Mouse (Mus musculus): ENCODE results near the gene Spag17. TPM values are rescaled to one million over a fixed set of nuclear protein-coding genes. Genes with fewer than 3 reads are reported as not detected.
"Not testable (repeated sequence)": the region's sequence is repeated elsewhere in the genome, so short reads cannot be mapped to it uniquely, and the experiment has no call there.

Spag17 gene
- polyA plus RNA-seq, 1 experiment from 2014 or later = 1.1 TPM

GRCm38 (mm10) chr3:99883988-99884564 is 1.1 kb upstream of the Spag17 start:
- no peak for ATAC-seq (ENCODE audit: low FRiP score)
- H3K27me3 ChIP-seq (ENCODE audit: control insufficient read depth, insufficient read depth, low read length) = no peaks in the 10 kb centered on the region
- no peak overlapping the region for H3K27ac ChIP-seq
- H3K4me3 ChIP-seq (replicated peaks; ENCODE audit: low read length) = no peak overlapping the region
- no peak overlapping the region for H3K4me2 ChIP-seq (replicated peaks)
- no peaks in the 10 kb centered on the region for H3K4me1 ChIP-seq (replicated peaks; ENCODE audit: control insufficient read depth, insufficient read depth, low read length)
- H3K36me3 ChIP-seq (replicated peaks; ENCODE audit: control insufficient read depth, insufficient read depth) = no peaks in the 10 kb centered on the region
- H3K9ac ChIP-seq = no peak overlapping the region
- WGBS = 94% methylated on average over 6 of the region's 6 CpGs
- no peaks in the 10 kb centered on the region for H3K9me3 ChIP-seq (ENCODE audit: control insufficient read depth, low read length)
- no peak for DNase-seq (ENCODE audit: low spot score)

- H3K9ac ChIP-seq; H3K27ac ChIP-seq; DNase-seq (ENCODE audit: low spot score); ATAC-seq (ENCODE audit: low FRiP score); H3K4me3 ChIP-seq (replicated peaks; ENCODE audit: low read length); H3K4me2 ChIP-seq (replicated peaks); H3K27me3 ChIP-seq (ENCODE audit: control insufficient read depth, insufficient read depth, low read length); H3K36me3 ChIP-seq (replicated peaks; ENCODE audit: control insufficient read depth, insufficient read depth); H3K4me1 ChIP-seq (replicated peaks; ENCODE audit: control insufficient read depth, insufficient read depth, low read length): not testable (repeated sequence)
- 98% methylated on average over 4 of the region's 4 CpGs for WGBS
- peaks cover 22% of the 10 kb centered on the region; the same call in 1 of the 2 replicates for H3K9me3 ChIP-seq (ENCODE audit: control insufficient read depth, low read length)
These were observed 9.5 kb downstream of the Spag17 start for GRCm38 (mm10) chr3:99894741-99895140.

GRCm38 (mm10) chr3:99913809-99914439 is 28.7 kb downstream of the Spag17 start:
- Histone ChIP-seq H3K36me3 (replicated peaks; ENCODE audit: control insufficient read depth, insufficient read depth) (no peaks in the 10 kb centered on the region), H3K9ac (no peak overlapping the region), H3K4me3 (replicated peaks; ENCODE audit: low read length) (no peak overlapping the region), H3K27ac (no peak overlapping the region), H3K4me1 (replicated peaks; ENCODE audit: control insufficient read depth, insufficient read depth, low read length) (no peaks in the 10 kb centered on the region), H3K27me3 (ENCODE audit: control insufficient read depth, insufficient read depth, low read length) (no peaks in the 10 kb centered on the region), H3K9me3 (ENCODE audit: control insufficient read depth, low read length) (no peaks in the 10 kb centered on the region), H3K4me2 (replicated peaks) (no peak overlapping the region)
- ATAC-seq (ENCODE audit: low FRiP score) (no peak), DNase-seq (ENCODE audit: low spot score) (no peak)
- 79% methylated on average over 8 of the region's 8 CpGs for WGBS

- Histone ChIP-seq H3K36me3 (replicated peaks; ENCODE audit: control insufficient read depth, insufficient read depth) (no peaks in the 10 kb centered on the region), H3K9ac (no peak overlapping the region), H3K9me3 (ENCODE audit: control insufficient read depth, low read length) (no peaks in the 10 kb centered on the region), H3K27ac (no peak overlapping the region), H3K4me3 (replicated peaks; ENCODE audit: low read length) (no peak overlapping the region), H3K4me2 (replicated peaks) (no peak overlapping the region), H3K27me3 (ENCODE audit: control insufficient read depth, insufficient read depth, low read length) (no peaks in the 10 kb centered on the region), H3K4me1 (replicated peaks; ENCODE audit: control insufficient read depth, insufficient read depth, low read length) (no peaks in the 10 kb centered on the region)
- ATAC-seq (ENCODE audit: low FRiP score) (no peak), DNase-seq (ENCODE audit: low spot score) (no peak)
- WGBS = 91% methylated on average over 3 of the region's 3 CpGs
These were observed 37.7 kb downstream of the Spag17 start for GRCm38 (mm10) chr3:99922944-99923343.

- Histone ChIP-seq H3K4me3 (replicated peaks; ENCODE audit: low read length) (no peak overlapping the region), H3K9me3 (ENCODE audit: control insufficient read depth, low read length) (no peaks in the 10 kb centered on the region), H3K27me3 (ENCODE audit: control insufficient read depth, insufficient read depth, low read length) (no peaks in the 10 kb centered on the region), H3K4me1 (replicated peaks; ENCODE audit: control insufficient read depth, insufficient read depth, low read length) (no peaks in the 10 kb centered on the region), H3K9ac (no peak overlapping the region), H3K27ac (no peak overlapping the region), H3K36me3 (replicated peaks; ENCODE audit: control insufficient read depth, insufficient read depth) (no peaks in the 10 kb centered on the region), H3K4me2 (replicated peaks) (no peak overlapping the region)
- no peak for ATAC-seq (ENCODE audit: low FRiP score)
- DNase-seq (ENCODE audit: low spot score) = no peak
- WGBS = 87% methylated on average over 12 of the region's 12 CpGs
These were observed 45.9 kb downstream of the Spag17 start for GRCm38 (mm10) chr3:99930920-99931620.

GRCm38 (mm10) chr3:99936159-99936558 is 51.0 kb downstream of the Spag17 start:
- no peaks in the 10 kb centered on the region for H3K9me3 ChIP-seq (ENCODE audit: control insufficient read depth, low read length)
- no peaks in the 10 kb centered on the region for H3K27me3 ChIP-seq (ENCODE audit: control insufficient read depth, insufficient read depth, low read length)
- H3K4me2 ChIP-seq (replicated peaks) = no peak overlapping the region
- H3K9ac ChIP-seq = no peak overlapping the region
- no peak for ATAC-seq (ENCODE audit: low FRiP score)
- WGBS = 23% methylated on average over 1 of the region's 1 CpGs
- DNase-seq (ENCODE audit: low spot score) = peak; percentile 51
- no peak overlapping the region for H3K4me3 ChIP-seq (replicated peaks; ENCODE audit: low read length)
- no peaks in the 10 kb centered on the region for H3K36me3 ChIP-seq (replicated peaks; ENCODE audit: control insufficient read depth, insufficient read depth)
- no peak overlapping the region for H3K27ac ChIP-seq
- no peaks in the 10 kb centered on the region for H3K4me1 ChIP-seq (replicated peaks; ENCODE audit: control insufficient read depth, insufficient read depth, low read length)

GRCm38 (mm10) chr3:99938611-99939286 is 53.5 kb downstream of the Spag17 start:
- no peaks in the 10 kb centered on the region for H3K4me1 ChIP-seq (replicated peaks; ENCODE audit: control insufficient read depth, insufficient read depth, low read length)
- no peak overlapping the region for H3K4me3 ChIP-seq (replicated peaks; ENCODE audit: low read length)
- H3K4me2 ChIP-seq (replicated peaks) = no peak overlapping the region
- no peaks in the 10 kb centered on the region for H3K36me3 ChIP-seq (replicated peaks; ENCODE audit: control insufficient read depth, insufficient read depth)
- peak; percentile 89 for DNase-seq (ENCODE audit: low spot score)
- H3K9ac ChIP-seq = no peak overlapping the region
- H3K27ac ChIP-seq = no peak overlapping the region
- peak; percentile 53; the same call in 1 of the 2 replicates for ATAC-seq (ENCODE audit: low FRiP score)
- 36% methylated on average over 8 of the region's 8 CpGs for WGBS
- H3K27me3 ChIP-seq (ENCODE audit: control insufficient read depth, insufficient read depth, low read length) = no peaks in the 10 kb centered on the region
- no peaks in the 10 kb centered on the region for H3K9me3 ChIP-seq (ENCODE audit: control insufficient read depth, low read length)

GRCm38 (mm10) chr3:99945171-99945570 is 60.0 kb downstream of the Spag17 start:
- Histone ChIP-seq H3K4me2 (replicated peaks) (no peak overlapping the region), H3K4me3 (replicated peaks; ENCODE audit: low read length) (no peak overlapping the region), H3K27ac (no peak overlapping the region), H3K9ac (no peak overlapping the region), H3K4me1 (replicated peaks; ENCODE audit: control insufficient read depth, insufficient read depth, low read length) (no peaks in the 10 kb centered on the region), H3K36me3 (replicated peaks; ENCODE audit: control insufficient read depth, insufficient read depth) (no peaks in the 10 kb centered on the region), H3K9me3 (ENCODE audit: control insufficient read depth, low read length) (no peaks in the 10 kb centered on the region), H3K27me3 (ENCODE audit: control insufficient read depth, insufficient read depth, low read length) (no peaks in the 10 kb centered on the region)
- DNase-seq (ENCODE audit: low spot score) (no peak), ATAC-seq (ENCODE audit: low FRiP score) (no peak)
- 69% methylated on average over 2 of the region's 2 CpGs for WGBS

- Histone ChIP-seq H3K4me3 (replicated peaks; ENCODE audit: low read length) (no peak overlapping the region), H3K4me1 (replicated peaks; ENCODE audit: control insufficient read depth, insufficient read depth, low read length) (no peaks in the 10 kb centered on the region), H3K9ac (no peak overlapping the region), H3K27ac (no peak overlapping the region), H3K4me2 (replicated peaks) (no peak overlapping the region), H3K36me3 (replicated peaks; ENCODE audit: control insufficient read depth, insufficient read depth) (no peaks in the 10 kb centered on the region), H3K9me3 (ENCODE audit: control insufficient read depth, low read length) (no peaks in the 10 kb centered on the region), H3K27me3 (ENCODE audit: control insufficient read depth, insufficient read depth, low read length) (no peaks in the 10 kb centered on the region)
- WGBS = 87% methylated on average over 9 of the region's 9 CpGs
- DNase-seq (ENCODE audit: low spot score) (no peak), ATAC-seq (ENCODE audit: low FRiP score) (no peak)
These were observed 68.9 kb downstream of the Spag17 start for GRCm38 (mm10) chr3:99954039-99954602.

All from hindbrain, embryonic 14.5 days (tissue).